Mouse (Mus musculus): ENCODE measurements around the gene Purb.
A peak's percentile ranks its signal among the peaks of the same experiment; 100 is the strongest.
"Not testable (repeated sequence)": the region's sequence is repeated elsewhere in the genome, so short reads cannot be mapped to it uniquely, and the experiment has no call there.

Purb gene

DNA sequence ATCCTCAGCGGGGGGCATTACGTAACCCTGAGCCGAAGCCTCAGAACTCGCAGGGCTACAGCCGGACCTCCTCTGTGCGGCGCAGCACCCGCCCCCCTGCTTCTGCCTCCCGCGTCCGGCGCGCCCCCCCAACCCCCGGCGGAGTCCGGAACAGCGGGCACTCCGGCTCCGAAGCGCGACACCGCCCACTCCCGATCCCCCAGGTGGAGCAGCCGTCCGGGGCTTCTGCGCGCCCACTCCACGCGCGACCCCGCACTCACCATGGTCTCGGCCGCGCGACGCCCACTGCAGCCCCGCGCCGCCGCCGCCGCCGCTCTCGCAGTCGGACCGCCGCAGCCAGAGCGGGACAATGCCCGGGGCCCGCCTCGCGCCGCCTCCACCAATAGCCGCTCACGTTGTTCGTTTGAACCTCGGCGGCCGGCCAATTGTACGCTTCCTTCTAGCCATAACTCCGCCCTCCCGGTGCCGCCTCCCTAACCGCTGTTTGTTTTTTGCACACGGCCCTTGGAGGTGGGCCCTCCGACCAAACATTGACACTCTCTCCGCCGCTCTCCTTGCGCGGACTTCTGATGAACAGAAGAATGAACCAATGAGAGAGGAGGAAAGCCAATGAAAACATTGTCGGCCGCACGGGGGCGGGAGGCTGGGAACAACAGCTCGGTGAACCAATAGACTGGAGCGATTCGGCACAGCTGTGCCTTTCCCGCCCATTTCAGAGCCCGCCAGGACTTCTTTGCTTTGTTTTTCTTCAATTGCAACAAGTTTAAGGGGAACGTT is 31.5 kb downstream of the Purb start, which contains the start of gene H2afv:
Gene H2afv, minus strand, starts transcription at position 367 of the 777 bp plus-strand sequence.
- DNase-seq (ENCODE audit: low spot score in 2 of 2) = peak; percentile 99 to 100

DNA sequence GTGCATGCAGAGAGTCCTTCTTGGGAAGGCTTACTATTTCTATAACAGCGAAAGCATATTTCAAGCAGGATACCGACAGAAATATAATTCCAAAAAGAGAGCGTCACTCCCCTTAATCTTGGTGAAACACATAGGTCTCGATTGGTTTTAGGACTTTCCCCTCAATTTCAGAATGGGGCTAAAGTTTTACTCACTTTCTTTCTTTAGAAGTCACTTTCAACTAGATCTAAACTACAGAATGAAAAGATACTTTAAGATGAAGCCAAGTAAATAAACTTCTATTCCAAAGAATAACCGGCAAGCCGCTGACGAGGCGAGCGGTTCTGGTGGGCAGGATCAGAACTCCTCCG is 32.0 kb downstream of the Purb start:
- no peak for DNase-seq (ENCODE audit: low spot score in 2 of 2)

DNA sequence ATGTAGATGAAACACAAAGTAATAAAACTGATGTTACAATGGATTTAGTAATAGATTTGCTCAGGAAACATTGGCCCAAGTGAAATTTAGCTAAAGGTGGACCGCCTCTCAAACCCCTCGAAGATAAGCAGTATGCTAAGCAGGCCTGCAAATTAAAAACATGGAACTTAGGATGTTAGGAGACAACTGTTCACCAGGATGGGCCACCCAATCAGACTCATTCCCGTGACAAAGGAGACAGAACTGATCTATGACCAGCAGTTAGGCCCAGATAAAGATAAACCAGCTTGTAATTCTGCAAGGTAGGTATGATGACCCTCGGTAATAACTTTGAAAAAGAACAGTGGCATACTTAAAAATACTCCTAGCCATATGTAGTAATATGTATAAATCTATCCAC is 32.6 kb downstream of the Purb start:
- no peak for DNase-seq (ENCODE audit: low spot score in 2 of 2)

DNA sequence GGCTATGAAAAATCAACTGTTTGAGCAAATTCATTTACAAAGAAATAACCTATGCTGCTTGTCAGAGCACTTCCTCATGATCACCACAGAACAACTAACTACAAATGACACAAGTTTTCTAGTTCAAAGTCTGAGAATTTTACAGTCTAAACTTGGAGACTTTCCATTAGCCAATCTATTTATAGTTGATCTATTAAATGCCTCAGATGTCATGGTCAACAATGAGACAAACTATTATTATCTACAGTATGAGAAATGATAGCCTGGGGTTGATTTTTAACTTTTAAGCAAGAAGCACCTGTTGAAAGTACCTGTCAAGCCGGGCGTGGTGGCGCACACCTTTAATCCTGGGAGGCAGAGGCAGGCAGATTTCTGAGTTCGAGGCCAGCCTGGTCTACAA is 33.2 kb downstream of the Purb start:
- DNase-seq (ENCODE audit: low spot score in 2 of 2) = no peak

DNA sequence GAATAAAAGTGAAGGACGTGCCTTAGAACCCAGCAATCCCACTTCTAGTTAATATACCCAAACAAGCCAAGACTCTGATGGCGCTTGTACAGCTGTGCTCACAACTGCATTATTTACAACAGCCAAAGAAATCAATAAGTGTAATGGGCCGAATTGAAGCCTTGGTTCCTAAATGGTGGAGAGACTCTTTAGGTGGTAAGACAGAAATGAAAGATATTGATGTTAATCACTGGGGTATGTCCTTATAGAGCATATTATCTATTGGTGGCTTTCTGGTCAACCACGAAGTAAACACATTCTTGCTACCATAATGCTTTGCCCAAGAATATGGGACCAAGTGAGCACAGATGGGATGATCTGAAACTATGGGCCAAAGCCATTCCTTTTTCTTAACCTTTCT is 35.5 kb downstream of the Purb start:
- DNase-seq (ENCODE audit: low spot score in 2 of 2) = no peak

DNA sequence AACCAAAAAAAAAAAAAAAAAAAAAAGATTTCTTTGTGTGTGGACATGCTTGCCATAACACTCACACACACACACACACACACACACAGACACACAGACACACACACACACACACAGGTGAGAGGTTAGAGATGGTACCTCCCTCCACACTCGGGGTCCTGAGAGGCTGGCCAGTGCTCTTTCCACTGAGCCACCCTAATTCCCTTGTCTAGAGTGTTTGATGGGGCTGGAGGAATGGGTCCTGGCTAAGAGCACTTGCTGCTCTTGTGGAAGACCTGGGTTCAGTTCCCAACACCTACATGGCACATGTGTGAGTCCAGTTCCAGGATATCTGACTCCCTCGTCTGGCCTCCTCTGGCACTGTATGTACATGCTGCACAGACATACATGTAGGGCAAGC is 38.0 kb downstream of the Purb start:
- DNase-seq (ENCODE audit: low spot score in 2 of 2) = no peak

DNA sequence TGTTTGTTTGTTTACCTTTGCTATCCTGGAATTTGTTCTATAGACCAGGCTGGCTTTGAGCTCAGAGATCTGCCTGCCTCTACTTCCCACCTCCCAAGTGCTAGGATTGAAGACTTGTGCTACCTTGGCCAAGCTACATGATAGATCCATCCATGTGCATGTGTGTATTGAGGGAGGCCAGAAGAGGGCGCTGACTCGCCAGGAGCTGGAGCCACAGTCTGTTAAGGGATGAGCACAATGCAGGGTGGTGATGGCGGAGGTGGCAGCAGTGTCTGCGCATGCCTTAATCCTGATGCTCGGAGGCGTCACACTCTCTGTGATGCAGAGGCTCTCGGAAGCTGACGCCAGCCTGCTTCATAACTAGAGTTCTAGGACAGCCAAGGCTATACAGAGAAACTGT is 39.3 kb downstream of the Purb start:
- no peak for DNase-seq (ENCODE audit: low spot score in 2 of 2)

DNA sequence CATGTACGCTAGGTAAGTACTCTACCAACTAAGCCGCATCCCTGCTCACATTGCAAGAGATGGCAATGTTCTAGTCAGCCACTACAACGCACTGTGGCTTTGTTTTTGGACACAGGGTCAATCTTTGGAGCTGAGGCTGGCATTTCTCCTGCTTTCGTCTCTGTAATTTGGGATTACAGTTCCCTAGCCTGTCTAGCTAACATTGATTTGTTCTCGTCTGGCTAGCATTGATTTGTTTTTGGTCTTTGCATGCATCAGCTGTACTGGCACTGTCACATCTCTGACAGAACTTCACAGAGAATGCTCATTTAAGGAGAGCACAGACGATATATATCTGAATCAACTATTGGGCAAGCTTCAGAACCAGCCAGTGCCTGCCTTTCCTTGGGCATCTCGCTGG is 45.5 kb downstream of the Purb start:
- DNase-seq (ENCODE audit: low spot score in 2 of 2) = no peak

DNA sequence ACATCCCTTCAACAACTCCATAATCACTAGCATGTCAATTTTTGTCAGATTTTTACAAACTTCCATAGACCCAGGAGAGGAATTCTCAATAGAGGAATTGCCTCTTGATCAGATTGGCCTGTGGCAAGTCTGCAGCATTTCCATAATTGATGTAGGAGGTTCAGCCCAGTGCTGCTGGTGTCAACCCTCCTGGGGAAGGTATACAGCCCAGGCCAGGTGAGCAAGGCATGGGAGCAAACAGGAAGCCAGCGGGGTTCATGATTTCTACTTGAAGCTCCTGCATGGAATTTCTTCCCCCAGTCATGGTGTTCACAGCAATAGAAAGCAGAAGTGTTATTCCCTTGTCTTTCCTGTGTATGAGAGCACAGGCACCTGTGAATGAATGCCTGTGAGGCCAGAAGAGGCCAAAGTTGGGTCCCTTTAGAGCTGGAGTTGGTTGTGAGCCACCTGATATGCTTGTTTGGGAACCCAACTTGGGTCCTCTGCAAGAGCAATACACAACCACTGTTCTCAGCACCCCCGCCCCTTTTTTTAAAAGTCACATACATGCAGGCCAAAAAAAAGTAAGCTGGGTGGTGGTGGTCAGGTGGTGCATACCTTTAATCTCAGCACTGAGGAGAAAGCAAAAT is 54.9 kb downstream of the Purb start:
- DNase-seq (ENCODE audit: low spot score in 2 of 2) = no peak

DNA sequence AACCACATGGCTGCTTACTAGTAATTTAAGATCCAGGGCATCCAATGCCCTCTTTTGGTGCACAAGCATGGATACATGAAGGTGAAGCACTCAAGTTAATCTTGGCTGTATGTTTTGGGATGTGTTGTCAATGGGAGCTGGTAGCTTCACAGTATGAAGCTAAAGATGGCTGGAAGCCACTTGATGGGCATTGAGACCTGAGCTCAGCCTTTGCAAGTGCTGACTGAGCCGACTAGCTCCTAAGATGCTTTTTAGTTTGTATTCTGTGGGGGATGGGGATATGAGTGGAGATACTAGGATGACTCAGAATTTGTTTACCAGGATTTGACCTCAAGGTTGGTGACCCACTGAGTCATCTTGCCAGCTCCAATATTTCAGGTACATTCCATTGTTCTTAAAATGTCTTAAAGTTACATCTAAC is 55.4 kb downstream of the Purb start:
- no peak for DNase-seq (ENCODE audit: low spot score in 2 of 2)

DNA sequence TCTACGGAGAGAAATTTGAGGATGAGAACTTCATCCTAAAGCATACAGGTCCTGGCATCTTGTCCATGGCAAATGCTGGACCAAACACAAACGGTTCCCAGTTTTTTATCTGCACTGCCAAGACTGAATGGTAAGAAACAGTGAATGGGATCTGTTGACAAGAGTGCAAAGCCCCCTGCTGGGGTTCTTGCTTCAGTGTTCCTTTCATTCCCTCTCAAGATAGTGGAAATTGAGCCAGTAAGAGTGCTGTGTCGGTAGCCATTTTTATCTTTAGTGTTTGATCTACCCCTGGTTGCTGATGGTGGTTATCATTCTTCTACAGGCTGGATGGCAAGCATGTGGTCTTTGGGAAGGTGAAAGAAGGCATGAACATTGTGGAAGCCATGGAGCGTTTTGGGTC is 56.6 kb downstream of the Purb start:
- not testable (repeated sequence) for DNase-seq (ENCODE audit: low spot score in 2 of 2)

DNA sequence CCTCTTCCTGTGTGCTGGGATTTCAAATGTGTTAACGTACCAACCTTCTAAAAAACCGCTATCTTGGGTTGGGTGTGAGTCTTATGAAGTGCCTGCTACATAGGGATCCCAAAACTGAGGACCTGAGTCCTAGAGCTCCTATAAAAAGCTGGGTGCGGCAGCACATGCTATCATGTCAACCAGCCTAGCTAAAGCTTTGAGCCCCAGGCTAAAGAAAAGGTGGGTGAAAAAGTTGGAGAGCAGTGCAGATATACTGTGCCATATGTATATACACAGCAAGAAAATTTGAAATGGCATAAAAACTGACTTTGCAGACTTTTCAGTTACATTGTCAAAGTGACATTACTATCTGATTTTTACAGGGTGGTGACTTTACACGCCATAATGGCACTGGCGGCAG is 57.0 kb downstream of the Purb start:
- no peak for DNase-seq (ENCODE audit: low spot score in 2 of 2)

Data from frontal cortex, postnatal 14 days (tissue).